7 mouse cellular contexts compared by ENCODE assay signal in the genomic region with DNA sequence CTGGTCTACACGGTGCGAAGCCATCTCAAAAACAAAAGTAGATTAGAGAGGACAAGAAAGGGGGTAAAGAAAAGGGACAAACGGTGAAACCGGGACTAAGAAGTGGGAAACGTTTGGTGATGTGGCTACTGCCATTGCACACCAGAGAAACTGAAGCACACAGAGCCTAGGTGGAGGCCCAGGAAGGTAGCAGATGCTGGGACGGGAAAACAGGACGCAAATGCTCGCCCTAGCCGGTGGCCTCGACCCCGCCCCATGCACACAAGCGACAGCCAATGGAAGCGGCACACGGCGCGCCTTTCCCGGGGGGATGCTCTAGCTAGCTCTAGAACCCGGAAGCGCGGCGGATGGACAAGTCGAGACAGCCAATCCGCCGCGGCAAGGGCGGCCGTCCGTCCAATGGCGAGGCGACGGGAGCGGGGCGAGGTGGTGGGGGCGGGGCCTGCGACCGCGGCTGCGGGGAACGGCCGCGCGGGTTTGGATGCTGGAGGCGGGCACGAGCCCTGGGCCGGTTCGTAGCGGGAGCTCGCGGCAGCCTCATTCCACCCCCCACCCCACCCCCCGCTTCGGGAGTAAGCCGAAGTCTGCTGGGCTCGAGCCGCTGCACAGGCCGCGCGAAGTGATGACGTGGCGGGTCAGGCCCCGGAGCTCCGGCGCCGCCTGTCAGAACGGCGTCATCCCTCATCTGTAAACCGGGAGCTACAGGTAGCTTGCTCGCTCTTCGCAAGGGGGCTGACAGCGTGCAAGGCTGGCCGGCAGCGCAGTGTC. TPM values are rescaled to one million over a fixed set of nuclear protein-coding genes. Genes with fewer than 3 reads are reported as not detected.
DNase-seq lines count a peak whose midpoint lies in the region; ATAC-seq lines count a peak whose summit lies in the region.

Gene Ficd, plus strand, starts transcription at position 459 of the 768 bp plus-strand sequence.

- WGBS in intestine, embryonic 16.5 days = 2% methylated on average over 71 of the region's 71 CpGs
- WGBS in midbrain, embryonic 11.5 days = 1% methylated on average over 69 of the region's 71 CpGs

- peak within 1 kb of the TSS; percentile 74 for H3K9ac ChIP-seq in intestine, embryonic 16.5 days (ENCODE audit: low read depth, low read length)
- peak within 1 kb of the TSS; percentile 78 for H3K9ac ChIP-seq in midbrain, embryonic 11.5 days (ENCODE audit: low read length)

- H3K36me3 ChIP-seq in intestine, embryonic 16.5 days (ENCODE audit: control insufficient read depth, insufficient read depth, low read length) = peaks cover 10% of the 10 kb centered on the region
- H3K36me3 ChIP-seq in midbrain, embryonic 11.5 days (ENCODE audit: control insufficient read depth, insufficient read depth, low read length) = peaks cover 2% of the 10 kb centered on the region; the same call in 1 of the 2 replicates

- H3K27me3 ChIP-seq in intestine, embryonic 16.5 days (replicated peaks; ENCODE audit: control insufficient read depth, insufficient read depth, low read length) = no peaks in the 10 kb centered on the region
- H3K27me3 ChIP-seq in midbrain, embryonic 11.5 days (ENCODE audit: control insufficient read depth, insufficient read depth, low read length) = no peaks in the 10 kb centered on the region

- H3K4me3 ChIP-seq in intestine, embryonic 16.5 days (ENCODE audit: low read length) = peak within 1 kb of the TSS; percentile 70
- H3K4me3 ChIP-seq in midbrain, embryonic 11.5 days (ENCODE audit: low read depth, low read length) = peak within 1 kb of the TSS; percentile 64

- peak within 1 kb of the TSS; percentile 91 for H3K27ac ChIP-seq in intestine, embryonic 16.5 days (ENCODE audit: low read length)
- H3K27ac ChIP-seq in midbrain, embryonic 11.5 days (ENCODE audit: low read depth, low read length) = peak within 1 kb of the TSS; percentile 93

- peak; percentile 90 for DNase-seq in adrenal gland, adult 8-10 months
- DNase-seq in embryo, embryonic 9.5 days (ENCODE audit: extremely low spot score) = peak; percentile 96
- peak; percentile 88 to 94 for DNase-seq in gastrocnemius, postnatal 4 days (ENCODE audit: low spot score in 2 of 2)
- peak; percentile 90 for DNase-seq in left cerebral cortex, postnatal 36 days (ENCODE audit: low spot score in 2 of 2)
- DNase-seq in midbrain, embryonic 11.5 days (ENCODE audit: low spot score, missing footprints) = peak; percentile 99
- DNase-seq in skeletal muscle tissue, adult 2 months (ENCODE audit: low read depth, low spot score) = peak; percentile 96

- peaks cover 10% of the 10 kb centered on the region for H3K4me1 ChIP-seq in intestine, embryonic 16.5 days (ENCODE audit: control insufficient read depth, insufficient read depth, low read length)
- H3K4me1 ChIP-seq in midbrain, embryonic 11.5 days (ENCODE audit: control insufficient read depth, insufficient read depth, low read length) = peaks cover 17% of the 10 kb centered on the region

- intact Hi-C loops in left cerebral cortex, postnatal 36 days (cut with DNase I) = loop anchor here (5.0 kb wide), 1 partner anchor 37 kb away; the partner anchor contains the start of genes Iscu and Sart3

- peak; percentile 99 for ATAC-seq in intestine, embryonic 16.5 days
- ATAC-seq in midbrain, embryonic 11.5 days (ENCODE audit: low FRiP score) = peak; percentile 95

- peak within 1 kb of the TSS; percentile 91 for H3K4me2 ChIP-seq in intestine, embryonic 16.5 days (ENCODE audit: low read depth, low read length)
- peak within 1 kb of the TSS; percentile 57 for H3K4me2 ChIP-seq in midbrain, embryonic 11.5 days

- no peaks in the 10 kb centered on the region for H3K9me3 ChIP-seq in intestine, embryonic 16.5 days (ENCODE audit: control insufficient read depth, low read length)
- no peaks in the 10 kb centered on the region for H3K9me3 ChIP-seq in midbrain, embryonic 11.5 days (ENCODE audit: control insufficient read depth, low read length)

RNA-seq across cellular contexts. Expression of gene Ficd, which starts in this region (rescaled TPM):
- 10 to 100 TPM; 15.7 to 25.8 (median 17.6) TPM for total RNA-seq in adrenal gland, adult 8-10 months (2022)
- 1 to 10 TPM; 5.5 to 5.7 TPM for total RNA-seq in gastrocnemius, postnatal 4 days (2021)
- 5.6 and 7.1 TPM in 2 replicates for polyA plus RNA-seq in intestine, embryonic 16.5 days (2015; fragmentation: Nextera tagmentation; extraction: Ambion mirVana)
- 10 to 100 TPM; 11.8 to 12.3 TPM for total RNA-seq in left cerebral cortex, postnatal 36 days (2021)
- polyA plus RNA-seq in midbrain, embryonic 11.5 days (2014; fragmentation: Nextera tagmentation; extraction: Ambion mirVana) = 3.3 TPM in 2 replicates

Comparison
In these comparisons a context has a peak if more than half of its experiments do, and no peak if none do; other contexts are left out.
1. Peak in every context shown above with its lines: DNase-seq, ATAC-seq, H3K4me3 ChIP-seq and H3K27ac ChIP-seq.